Mouse (Mus musculus) midbrain, embryonic 11.5 days (tissue): ENCODE measurements around the gene Pphln1. TPM values are rescaled to one million over a fixed set of nuclear protein-coding genes. Genes with fewer than 3 reads are reported as not detected.
A peak's percentile ranks its signal among the peaks of the same experiment; 100 is the strongest.

ENCODE experiments used
- ATAC-seq: fragments of 200-750 bp; cut with Nextera tagmentation; 2 replicates; pipeline ENCODE4 v1.8.0; 2017; ENCODE audit warnings: moderate TSS enrichment, moderate library complexity; ENCODE audit not compliant: low FRiP score
- DNase-seq: peaks from one replicate; pipeline ENCODE4 v3.0.0; 2015; ENCODE audit warnings: low spot score; ENCODE audit errors: missing footprints
- H3K27ac ChIP-seq: fragments of 300-500 bp; sonication (generic); 2 replicates; pipeline ENCODE4 v1.5.1; 2014; ENCODE audit warnings: low read depth, low read length
- H3K27me3 ChIP-seq: fragments of 300-500 bp; sonication (generic); 2 replicates; pipeline ENCODE4 v1.6.1; 2014; ENCODE audit warnings: mild to moderate bottlenecking, low read length, moderate library complexity, mixed read lengths; ENCODE audit not compliant: control insufficient read depth, insufficient read depth
- H3K36me3 ChIP-seq: fragments of 300-500 bp; sonication (generic); 2 replicates; pipeline ENCODE4 v1.6.1; 2014; ENCODE audit warnings: mild to moderate bottlenecking, low read length, moderate library complexity, mixed read lengths; ENCODE audit not compliant: control insufficient read depth, insufficient read depth
- H3K4me1 ChIP-seq: fragments of 300-500 bp; sonication (generic); 2 replicates; pipeline ENCODE4 v1.6.1; 2014; ENCODE audit warnings: low read length; ENCODE audit not compliant: control insufficient read depth, insufficient read depth
- H3K4me2 ChIP-seq: fragments of 300-500 bp; sonication (generic); 2 replicates; pipeline ENCODE4 v1.6.1; 2014; ENCODE audit warnings: mild to moderate bottlenecking, moderate library complexity
- H3K4me3 ChIP-seq: fragments of 300-500 bp; sonication (generic); 2 replicates; pipeline ENCODE4 v1.5.1; 2014; ENCODE audit warnings: low read depth, low read length
- H3K9ac ChIP-seq: fragments of 300-500 bp; sonication (generic); 2 replicates; pipeline ENCODE4 v1.6.1; 2014; ENCODE audit warnings: low read length
- H3K9me3 ChIP-seq: fragments of 300-500 bp; sonication (generic); 2 replicates; pipeline ENCODE4 v1.6.1; 2016; ENCODE audit warnings: low read length; ENCODE audit not compliant: control insufficient read depth
- WGBS: fragments of 180-500 bp; shearing (Covaris S2); extraction: QIAGEN DNeasy Blood & Tissue Kit; methylation state at CpG from one replicate; pipeline ENCODE4 v1.1.7; 2014; 5-methylcytosine and 5-hydroxymethylcytosine counted together
- polyA plus RNA-seq: library from polyadenylated mRNA; unstranded; fragments of >200 nt; fragmentation: Nextera tagmentation; extraction: Ambion mirVana; gene quantifications from 2 replicates; pipeline ENCODE4 v1.2.1, GENCODE M21; 2014

Pphln1 gene
- polyA plus RNA-seq, 1 experiment from 2014 or later, result 62.5 TPM

DNA sequence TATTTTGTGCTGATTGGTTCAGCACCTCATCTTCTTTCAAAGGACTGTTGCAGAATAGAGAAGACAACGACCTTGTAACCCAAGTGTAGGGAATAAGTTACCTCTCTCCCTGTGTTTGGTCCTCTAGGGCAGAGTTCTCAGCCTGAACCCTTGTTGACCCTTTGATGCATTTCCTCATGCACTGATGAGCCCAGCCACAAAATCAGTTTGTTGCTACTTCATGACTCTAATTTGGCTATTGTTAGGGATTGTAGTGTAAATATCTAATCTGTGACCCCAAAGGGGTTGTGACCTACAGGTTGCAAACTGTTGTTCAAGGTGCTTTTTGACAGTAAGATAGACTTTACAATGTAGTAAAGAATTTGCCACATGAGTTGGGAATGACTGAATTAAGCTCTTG lies 55.1 kb downstream of the Pphln1 start:
- DNase-seq (peak; percentile 57), ATAC-seq (no peak)
- no peaks in the 10 kb centered on the region for H3K27me3 ChIP-seq
- no peak overlapping the region for H3K4me3 ChIP-seq
- H3K36me3 ChIP-seq, result no peaks in the 10 kb centered on the region
- H3K4me1 ChIP-seq, result no peaks in the 10 kb centered on the region
- H3K4me2 ChIP-seq, result no peak overlapping the region
- 83% methylated on average over 1 of the region's 1 CpGs for WGBS
- H3K27ac ChIP-seq, result no peak overlapping the region
- H3K9ac ChIP-seq, result no peak overlapping the region
- H3K9me3 ChIP-seq, result no peaks in the 10 kb centered on the region

DNA sequence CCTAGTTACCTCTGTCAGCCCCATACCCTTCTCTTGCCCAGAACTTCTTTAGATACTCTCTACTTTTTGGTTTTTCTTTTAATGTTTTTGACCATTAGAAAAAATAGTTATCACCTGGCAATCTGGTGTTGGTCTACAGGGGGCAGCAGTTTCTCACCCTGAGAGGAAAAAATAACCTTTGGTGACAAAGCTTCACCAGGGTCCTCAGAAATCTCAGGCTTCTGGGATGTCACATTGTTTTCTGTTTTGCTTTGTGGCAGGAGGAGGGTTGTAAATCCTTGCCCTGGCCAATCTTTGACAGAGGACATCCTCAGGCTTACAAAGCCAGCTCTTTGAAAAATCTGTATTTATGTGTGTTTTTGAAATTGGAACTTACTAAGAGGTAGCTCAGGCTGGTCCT lies 57.9 kb downstream of the Pphln1 start:
- H3K27me3 ChIP-seq, result no peaks in the 10 kb centered on the region
- H3K4me3 ChIP-seq, result no peak overlapping the region
- no peaks in the 10 kb centered on the region for H3K4me1 ChIP-seq
- no peak overlapping the region for H3K4me2 ChIP-seq
- DNase-seq, result peak; percentile 72
- H3K9me3 ChIP-seq, result no peaks in the 10 kb centered on the region
- no peak overlapping the region for H3K9ac ChIP-seq
- no peak overlapping the region for H3K27ac ChIP-seq
- no peak for ATAC-seq
- H3K36me3 ChIP-seq, result no peaks in the 10 kb centered on the region

DNA sequence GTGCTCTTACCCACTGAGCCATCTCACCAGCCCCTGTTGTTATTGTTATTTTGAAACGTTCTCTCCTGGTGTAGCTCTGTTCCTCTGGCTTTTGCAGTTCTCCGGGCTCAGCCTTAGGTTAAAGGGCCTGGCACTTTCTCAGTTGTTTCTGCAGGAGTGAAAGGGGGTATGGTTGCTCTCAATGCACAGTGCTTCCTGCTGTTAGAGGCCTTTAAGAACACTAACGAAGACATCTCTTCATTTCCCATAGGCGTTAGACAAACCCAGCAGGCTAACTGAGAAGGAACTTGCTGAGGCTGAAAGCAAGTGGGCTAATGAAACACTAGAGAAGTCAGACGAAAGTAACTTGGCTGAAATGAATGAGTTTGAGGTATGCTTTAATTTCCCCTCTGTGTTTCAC lies 61.3 kb downstream of the Pphln1 start:
- Histone ChIP-seq H3K4me2 (no peak overlapping the region), H3K9me3 (no peaks in the 10 kb centered on the region), H3K27me3 (no peaks in the 10 kb centered on the region), H3K9ac (no peak overlapping the region), H3K27ac (no peak overlapping the region), H3K4me3 (no peak overlapping the region), H3K36me3 (0 out of 2 replicates have a peak, but pooled peaks cover 2% of the 10 kb centered on the region), H3K4me1 (no peaks in the 10 kb centered on the region)
- ATAC-seq (no peak), DNase-seq (no peak)
- 67% methylated on average over 5 of the region's 5 CpGs for WGBS

DNA sequence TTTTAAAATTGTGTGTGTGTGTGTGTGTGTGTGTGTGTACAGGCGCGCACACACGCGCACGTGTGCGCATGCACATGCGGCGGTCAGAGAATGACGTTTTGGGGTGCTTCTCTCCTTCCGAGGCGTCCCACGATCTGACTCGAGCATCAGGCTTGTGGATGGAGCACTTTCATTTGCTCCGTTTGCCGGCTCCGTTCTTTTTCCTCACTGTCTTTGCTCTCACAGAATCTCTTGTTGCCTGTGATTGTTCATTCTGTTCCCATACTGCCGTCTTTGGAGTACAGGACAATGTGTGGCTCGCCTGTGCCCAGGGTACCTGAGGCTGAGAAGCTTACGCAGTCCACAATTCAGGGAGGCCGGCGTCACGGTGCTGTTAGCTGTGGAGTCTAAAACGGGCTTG lies 62.9 kb downstream of the Pphln1 start:
- H3K9ac ChIP-seq, result no peak overlapping the region
- ATAC-seq, result no peak
- H3K9me3 ChIP-seq, result no peaks in the 10 kb centered on the region
- 93% methylated on average over 23 of the region's 23 CpGs for WGBS
- peak; percentile 56 for DNase-seq
- no peaks in the 10 kb centered on the region for H3K4me1 ChIP-seq
- no peak overlapping the region for H3K27ac ChIP-seq
- H3K27me3 ChIP-seq, result no peaks in the 10 kb centered on the region
- H3K4me3 ChIP-seq, result no peak overlapping the region
- H3K4me2 ChIP-seq, result no peak overlapping the region
- H3K36me3 ChIP-seq, result peaks cover 8% of the 10 kb centered on the region; the same call in 1 of the 2 replicates

DNA sequence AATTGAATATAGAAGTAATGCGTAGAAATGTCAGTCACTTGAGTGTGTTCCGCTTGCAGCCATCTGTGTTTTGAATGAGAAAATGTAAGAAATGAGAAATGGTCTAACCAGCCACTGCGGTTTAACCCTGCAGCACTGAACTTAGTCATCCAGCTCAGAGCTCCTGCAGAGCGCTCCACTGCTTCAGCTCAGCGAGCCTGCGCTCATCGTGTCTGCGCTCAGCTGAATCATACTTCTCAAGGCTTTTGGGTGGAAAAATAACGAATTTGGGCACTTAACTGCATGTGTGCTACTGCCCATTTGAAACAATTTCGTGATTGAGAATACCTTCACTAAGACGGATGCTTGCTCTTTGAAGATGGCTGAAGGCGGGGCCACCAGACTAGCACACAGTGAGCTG lies 73.5 kb downstream of the Pphln1 start:
- ATAC-seq, result no peak
- Histone ChIP-seq H3K36me3 (no peaks in the 10 kb centered on the region), H3K9ac (no peak overlapping the region), H3K4me2 (no peak overlapping the region), H3K4me1 (peaks cover 6% of the 10 kb centered on the region), H3K27ac (no peak overlapping the region), H3K4me3 (no peak overlapping the region), H3K9me3 (no peaks in the 10 kb centered on the region), H3K27me3 (no peaks in the 10 kb centered on the region)
- no peak for DNase-seq
- WGBS, result 45% methylated on average over 12 of the region's 12 CpGs

DNA sequence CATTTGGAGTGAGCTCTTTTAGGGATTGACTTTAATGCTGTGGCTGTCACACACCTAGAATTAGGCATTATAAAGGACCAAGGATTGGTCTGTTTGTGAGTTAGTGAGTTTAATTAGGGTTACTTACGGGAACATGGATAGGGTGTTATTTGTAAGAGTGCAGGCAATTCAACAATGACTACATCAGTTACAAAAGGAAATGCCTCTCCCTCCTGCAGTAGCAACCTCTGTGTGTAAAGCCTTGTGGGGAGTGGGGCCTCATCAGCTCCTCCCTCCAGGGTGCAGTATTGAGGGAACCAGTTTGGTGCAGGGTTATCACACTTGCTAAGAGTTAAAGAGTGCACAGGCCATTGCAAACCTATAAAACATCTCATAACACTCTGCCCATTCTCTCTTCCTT lies 73.9 kb downstream of the Pphln1 start:
- no peaks in the 10 kb centered on the region for H3K27me3 ChIP-seq
- no peaks in the 10 kb centered on the region for H3K36me3 ChIP-seq
- H3K9me3 ChIP-seq, result no peaks in the 10 kb centered on the region
- 35% methylated on average over 1 of the region's 1 CpGs for WGBS
- H3K4me3 ChIP-seq, result no peak overlapping the region
- H3K9ac ChIP-seq, result no peak overlapping the region
- no peak overlapping the region for H3K4me2 ChIP-seq
- peak; percentile 82 for DNase-seq
- peaks cover 6% of the 10 kb centered on the region for H3K4me1 ChIP-seq
- no peak for ATAC-seq
- no peak overlapping the region for H3K27ac ChIP-seq

DNA sequence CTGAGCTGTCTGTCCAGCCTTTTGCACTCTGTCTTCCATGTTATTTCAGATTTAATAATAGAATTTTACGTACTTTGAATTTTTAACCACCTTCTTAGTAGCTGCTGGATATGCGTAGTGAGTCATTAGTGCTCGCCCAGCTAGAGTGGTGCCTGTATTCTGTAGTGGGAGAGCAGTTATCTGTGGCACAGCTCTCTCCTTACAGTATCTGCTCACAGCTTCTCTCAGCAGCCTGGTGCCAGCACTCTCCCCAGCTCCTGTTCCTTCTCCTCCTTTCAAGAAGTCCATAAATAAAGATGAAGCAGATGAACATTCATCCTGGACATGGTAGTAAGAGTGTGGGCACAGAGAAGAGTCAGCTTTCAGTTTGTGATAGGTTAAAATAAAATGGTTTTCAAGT lies 76.1 kb downstream of the Pphln1 start:
- Histone ChIP-seq H3K36me3 (no peaks in the 10 kb centered on the region), H3K27me3 (no peaks in the 10 kb centered on the region), H3K4me3 (no peak overlapping the region), H3K9ac (no peak overlapping the region), H3K9me3 (no peaks in the 10 kb centered on the region), H3K27ac (no peak overlapping the region), H3K4me2 (no peak overlapping the region), H3K4me1 (peaks cover 6% of the 10 kb centered on the region)
- 97% methylated on average over 3 of the region's 3 CpGs for WGBS
- ATAC-seq (no peak), DNase-seq (no peak)

DNA sequence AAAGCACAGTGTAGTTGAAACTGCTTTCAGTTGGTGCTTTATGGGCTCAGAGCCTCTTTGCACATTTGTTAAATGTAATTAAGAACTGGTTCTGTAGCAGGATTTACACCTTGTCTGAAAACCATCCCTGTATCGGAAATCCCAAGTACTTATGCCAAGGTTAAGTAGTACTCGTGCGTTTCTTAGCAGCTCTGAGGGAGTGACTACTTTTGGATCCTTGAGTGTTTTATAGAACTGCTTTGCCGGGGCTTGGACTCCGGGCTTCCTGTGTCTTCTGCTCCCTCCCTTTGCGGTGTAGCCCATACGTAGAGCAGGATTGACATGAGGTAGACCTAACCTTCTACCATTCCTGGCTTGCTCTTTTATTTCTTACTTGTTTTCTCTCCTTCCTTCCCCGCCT lies 77.5 kb downstream of the Pphln1 start:
- Histone ChIP-seq H3K9me3 (no peaks in the 10 kb centered on the region), H3K9ac (no peak overlapping the region; the same call in 1 of the 2 replicates), H3K4me2 (no peak overlapping the region), H3K36me3 (no peaks in the 10 kb centered on the region), H3K4me3 (no peak overlapping the region), H3K27me3 (no peaks in the 10 kb centered on the region), H3K27ac (no peak overlapping the region), H3K4me1 (peaks cover 6% of the 10 kb centered on the region)
- ATAC-seq, result no peak
- no peak for DNase-seq
- WGBS, result 87% methylated on average over 8 of the region's 8 CpGs

DNA sequence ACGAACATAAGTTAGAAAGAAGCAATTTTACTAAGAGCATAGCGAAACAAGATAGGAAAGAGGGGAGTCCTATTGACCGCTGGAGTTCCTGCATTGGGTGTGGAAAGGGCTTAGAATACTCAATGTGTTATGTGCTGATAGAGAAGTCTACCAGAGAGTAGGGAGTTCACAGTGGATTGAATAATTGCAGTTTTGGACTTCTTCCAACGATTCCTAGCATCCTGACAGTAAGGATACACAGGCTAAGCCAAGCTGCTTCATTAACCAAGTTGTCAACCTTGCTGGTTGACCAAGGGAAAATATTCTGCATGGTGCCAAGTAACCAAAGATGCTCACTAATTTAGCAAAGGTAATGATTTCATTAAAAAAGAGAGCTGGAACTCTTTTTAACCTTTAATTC lies 79.6 kb downstream of the Pphln1 start:
- Histone ChIP-seq H3K4me1 (no peaks in the 10 kb centered on the region; the same call in 1 of the 2 replicates), H3K27me3 (no peaks in the 10 kb centered on the region), H3K9ac (no peak overlapping the region), H3K27ac (no peak overlapping the region), H3K36me3 (no peaks in the 10 kb centered on the region), H3K4me3 (no peak overlapping the region), H3K4me2 (no peak overlapping the region), H3K9me3 (no peaks in the 10 kb centered on the region)
- DNase-seq, result no peak
- 93% methylated on average over 4 of the region's 4 CpGs for WGBS
- no peak for ATAC-seq

DNA sequence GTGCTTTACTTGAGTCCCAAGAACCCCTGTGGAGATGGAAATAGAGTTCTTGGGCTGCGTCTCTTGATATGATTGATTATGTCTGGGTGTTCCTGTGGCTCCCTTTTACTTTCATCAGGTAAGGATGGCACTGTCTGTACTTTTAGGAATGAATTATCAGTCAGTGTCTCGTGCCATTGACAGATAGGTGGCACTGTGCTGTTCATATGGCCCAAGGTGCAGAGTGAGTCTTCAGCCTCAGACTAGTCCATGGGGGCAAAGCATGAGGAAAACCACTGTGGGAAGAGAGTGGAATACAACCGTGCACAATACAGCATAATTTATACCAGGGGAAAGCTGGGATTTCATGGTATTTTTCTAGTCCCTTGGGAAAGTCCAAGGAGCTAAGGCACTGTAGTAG lies 80.5 kb downstream of the Pphln1 start:
- H3K4me2 ChIP-seq, result no peak overlapping the region
- DNase-seq, result no peak
- WGBS, result 90% methylated on average over 3 of the region's 3 CpGs

More for the DNA sequence above, 80.5 kb downstream of the Pphln1 start:
- ATAC-seq, result no peak
- Histone ChIP-seq H3K36me3 (no peaks in the 10 kb centered on the region), H3K27me3 (no peaks in the 10 kb centered on the region), H3K27ac (no peak overlapping the region), H3K9ac (no peak overlapping the region), H3K4me1 (no peaks in the 10 kb centered on the region), H3K9me3 (no peaks in the 10 kb centered on the region), H3K4me3 (no peak overlapping the region)
